Mouse (Mus musculus) embryo, embryonic 10 days (tissue): ENCODE measurements at regions not wholly inside any gene's neighbourhood (a gene's known extent, or its start where the extent isn't known, plus 50 kb on each side); places are given as distances from the start of the nearest gene placed in this dataset.

Source experiments
- DNase-seq: peaks from one replicate; pipeline ENCODE4 v3.0.0-alpha.2; 2015; ENCODE audit warnings: low spot score

- no peak for DNase-seq
Measured at GRCm38 (mm10) chr7:134436917-134437316, 51.5 kb upstream of the D7Ertd443e start.

GRCm38 (mm10) chr7:134439281-134439680 is 53.8 kb upstream of the D7Ertd443e start:
- no peak for DNase-seq

GRCm38 (mm10) chr7:134445008-134445806 is 59.7 kb upstream of the D7Ertd443e start:
- DNase-seq: no peak

- no peak for DNase-seq
Measured at GRCm38 (mm10) chr7:134447648-134448202, 62.3 kb upstream of the D7Ertd443e start.

GRCm38 (mm10) chr7:134448831-134449230 is 63.4 kb upstream of the D7Ertd443e start:
- no peak for DNase-seq

GRCm38 (mm10) chr7:134462677-134463076 is 77.2 kb upstream of the D7Ertd443e start:
- no peak for DNase-seq

- no peak for DNase-seq
Measured at GRCm38 (mm10) chr7:134463380-134463779, 77.9 kb upstream of the D7Ertd443e start.

GRCm38 (mm10) chr7:134467216-134467615 is 81.8 kb upstream of the D7Ertd443e start:
- no peak for DNase-seq

- peak; percentile 77 for DNase-seq
Measured at GRCm38 (mm10) chr7:134471286-134471685, 85.8 kb upstream of the D7Ertd443e start.

GRCm38 (mm10) chr7:134491326-134491725 is 105.9 kb upstream of the D7Ertd443e start:
- no peak for DNase-seq

GRCm38 (mm10) chr7:134497219-134497618 is 111.8 kb upstream of the D7Ertd443e start:
- no peak for DNase-seq

- DNase-seq: no peak
Measured at GRCm38 (mm10) chr7:134497870-134498269, 112.4 kb upstream of the D7Ertd443e start.

GRCm38 (mm10) chr7:134498716-134499115 is 113.3 kb upstream of the D7Ertd443e start:
- no peak for DNase-seq

GRCm38 (mm10) chr7:134499429-134499828 is 114.0 kb upstream of the D7Ertd443e start:
- DNase-seq: no peak

- DNase-seq: no peak
Measured at GRCm38 (mm10) chr7:134500210-134500609, 114.7 kb upstream of the D7Ertd443e start.

GRCm38 (mm10) chr7:134501079-134501478 is 115.6 kb upstream of the D7Ertd443e start:
- DNase-seq: peak; percentile 47

GRCm38 (mm10) chr7:134510333-134510928 is 125.0 kb upstream of the D7Ertd443e start:
- DNase-seq: no peak

GRCm38 (mm10) chr7:134519372-134519975 is 134.0 kb upstream of the D7Ertd443e start:
- DNase-seq: no peak

GRCm38 (mm10) chr7:134523897-134524296 is 138.4 kb upstream of the D7Ertd443e start:
- no peak for DNase-seq

GRCm38 (mm10) chr7:134525041-134525440 is 139.6 kb upstream of the D7Ertd443e start:
- DNase-seq: no peak

GRCm38 (mm10) chr7:134525461-134525860 is 140.0 kb upstream of the D7Ertd443e start:
- DNase-seq: no peak

- DNase-seq: no peak
Measured at GRCm38 (mm10) chr7:134527351-134527750, 141.9 kb upstream of the D7Ertd443e start.

- DNase-seq: no peak
Measured at GRCm38 (mm10) chr7:134528026-134528425, 142.4 kb upstream of the Dock1 start.
